Mouse (Mus musculus) midbrain, embryonic 14.5 days (tissue): ENCODE results near the gene C130079G13Rik. TPM values are rescaled to one million over a fixed set of nuclear protein-coding genes. Genes with fewer than 3 reads are reported as not detected.

Experiments
- polyA plus RNA-seq: library from polyadenylated mRNA; unstranded; fragments of >200 nt; fragmentation: Nextera tagmentation; extraction: Ambion mirVana; gene quantifications from 2 replicates; pipeline ENCODE4 v1.2.1, GENCODE M21; 2014

Gene C130079G13Rik
- polyA plus RNA-seq, 1 experiment from 2014 or later, result not detected

Other genes starting within 250 kb of the C130079G13Rik start
- not detected in 2 replicates for gene Gm5538, start 195.4 kb upstream of the C130079G13Rik start, polyA plus RNA-seq
- gene Gm8298, start 64.2 kb upstream of the C130079G13Rik start, polyA plus RNA-seq, result not detected in 2 replicates
- gene Aadacl2, start 81.5 kb downstream of the C130079G13Rik start, polyA plus RNA-seq, result not detected in 2 replicates
- gene Aadac, start 100.5 kb downstream of the C130079G13Rik start, polyA plus RNA-seq, result not detected in 2 replicates
- not detected in 2 replicates for gene Sucnr1, start 156.7 kb downstream of the C130079G13Rik start, polyA plus RNA-seq